Mouse (Mus musculus) hindbrain, embryonic 11.5 days (tissue): ENCODE measurements around the gene Kif14. TPM values are rescaled to one million over a fixed set of nuclear protein-coding genes. Genes with fewer than 3 reads are reported as not detected.

ENCODE experiments used
- ATAC-seq: fragments of 200-750 bp; cut with Nextera tagmentation; 2 replicates; pipeline ENCODE4 v1.8.0; 2017; ENCODE audit warnings: mild to moderate bottlenecking, moderate TSS enrichment, moderate library complexity; ENCODE audit not compliant: low FRiP score
- DNase-seq: peaks from one replicate; pipeline ENCODE4 v3.0.0-alpha.2; 2015; ENCODE audit warnings: low spot score
- H3K27ac ChIP-seq: fragments of 300-500 bp; sonication (generic); 2 replicates; pipeline ENCODE4 v1.5.1; 2014; ENCODE audit warnings: mild to moderate bottlenecking, low read depth, low read length
- H3K27me3 ChIP-seq: fragments of 300-500 bp; sonication (generic); 2 replicates; pipeline ENCODE4 v1.6.1; 2014; ENCODE audit warnings: mild to moderate bottlenecking, low read length, moderate library complexity, mixed read lengths; ENCODE audit not compliant: control insufficient read depth, insufficient read depth
- H3K36me3 ChIP-seq: fragments of 300-500 bp; sonication (generic); 2 replicates; pipeline ENCODE4 v1.6.1; 2014; ENCODE audit warnings: mild to moderate bottlenecking, low read length, moderate library complexity, mixed read lengths; ENCODE audit not compliant: control insufficient read depth, insufficient read depth
- H3K4me1 ChIP-seq: fragments of 300-500 bp; sonication (generic); replicated peaks from 2 replicates; pipeline ENCODE4 v1.6.1; 2014; ENCODE audit warnings: low read length, mixed read lengths; ENCODE audit not compliant: control insufficient read depth, insufficient read depth
- H3K4me2 ChIP-seq: fragments of 300-500 bp; sonication (generic); replicated peaks from 2 replicates; pipeline ENCODE4 v1.6.1; 2014; ENCODE audit warnings: mild to moderate bottlenecking, low read depth, low read length
- H3K4me3 ChIP-seq: fragments of 300-500 bp; sonication (generic); 2 replicates; pipeline ENCODE4 v1.5.1; 2014; ENCODE audit warnings: low read depth, low read length
- H3K9ac ChIP-seq: fragments of 300-500 bp; sonication (generic); 2 replicates; pipeline ENCODE4 v1.6.1; 2014; ENCODE audit warnings: low read depth, low read length
- H3K9me3 ChIP-seq: fragments of 300-500 bp; sonication (generic); 2 replicates; pipeline ENCODE4 v1.6.1; 2016; ENCODE audit warnings: low read length; ENCODE audit not compliant: control insufficient read depth
- WGBS: fragments of 180-500 bp; shearing (Covaris S2); extraction: QIAGEN DNeasy Blood & Tissue Kit; methylation state at CpG from one replicate; pipeline ENCODE4 v1.1.7; 2014; 5-methylcytosine and 5-hydroxymethylcytosine counted together
- polyA plus RNA-seq: library from polyadenylated mRNA; unstranded; fragments of >200 nt; fragmentation: Nextera tagmentation; extraction: Ambion mirVana; gene quantifications from 2 replicates; pipeline ENCODE4 v1.2.1, GENCODE M21; 2014

The Kif14 gene
- polyA plus RNA-seq, 1 experiment from 2014 or later: 11.7 TPM

GRCm38 (mm10) chr1:136567641-136568040, 101.5 kb downstream of the Kif14 start:
- Histone ChIP-seq H3K9me3 (no peaks in the 10 kb centered on the region), H3K36me3 (no peaks in the 10 kb centered on the region), H3K27me3 (no peaks in the 10 kb centered on the region), H3K27ac (no peak overlapping the region), H3K4me2 (no peak overlapping the region), H3K9ac (no peak overlapping the region), H3K4me3 (no peak overlapping the region), H3K4me1 (no peaks in the 10 kb centered on the region)
- 92% methylated on average over 4 of the region's 4 CpGs for WGBS
- no peak for ATAC-seq
- no peak for DNase-seq

GRCm38 (mm10) chr1:136568738-136569194, 102.6 kb downstream of the Kif14 start:
- Histone ChIP-seq H3K9ac (no peak overlapping the region), H3K4me3 (no peak overlapping the region), H3K4me1 (no peaks in the 10 kb centered on the region), H3K9me3 (no peaks in the 10 kb centered on the region), H3K27me3 (no peaks in the 10 kb centered on the region), H3K27ac (no peak overlapping the region), H3K4me2 (no peak overlapping the region), H3K36me3 (no peaks in the 10 kb centered on the region)
- no peak for DNase-seq
- WGBS: 93% methylated on average over 11 of the region's 11 CpGs
- ATAC-seq: no peak

- Histone ChIP-seq H3K9me3 (no peaks in the 10 kb centered on the region), H3K4me1 (no peaks in the 10 kb centered on the region), H3K27me3 (no peaks in the 10 kb centered on the region), H3K4me2 (no peak overlapping the region), H3K4me3 (no peak overlapping the region), H3K9ac (no peak overlapping the region), H3K36me3 (no peaks in the 10 kb centered on the region), H3K27ac (no peak overlapping the region)
- DNase-seq (no peak), ATAC-seq (no peak)
- WGBS: 78% methylated on average over 8 of the region's 8 CpGs
Measured at GRCm38 (mm10) chr1:136569206-136569605, 103.1 kb downstream of the Kif14 start.

- no peak for DNase-seq
- no peak for ATAC-seq
- Histone ChIP-seq H3K4me1 (no peaks in the 10 kb centered on the region), H3K36me3 (no peaks in the 10 kb centered on the region), H3K4me3 (peak overlapping the region; percentile 4; the same call in 1 of the 2 replicates), H3K27ac (no peak overlapping the region), H3K9ac (peak overlapping the region; percentile 38; the same call in 1 of the 2 replicates), H3K27me3 (no peaks in the 10 kb centered on the region), H3K9me3 (no peaks in the 10 kb centered on the region), H3K4me2 (peak overlapping the region; percentile 39)
- WGBS: 22% methylated on average over 20 of the region's 20 CpGs
Measured at GRCm38 (mm10) chr1:136569626-136570297, 103.6 kb downstream of the Kif14 start.

- H3K4me3 ChIP-seq: peak overlapping the region; percentile 4; the same call in 1 of the 2 replicates
- no peaks in the 10 kb centered on the region for H3K9me3 ChIP-seq
- H3K36me3 ChIP-seq: no peaks in the 10 kb centered on the region
- 9% methylated on average over 13 of the region's 13 CpGs for WGBS
- H3K4me1 ChIP-seq: no peaks in the 10 kb centered on the region
- peak overlapping the region; percentile 38; the same call in 1 of the 2 replicates for H3K9ac ChIP-seq
- no peaks in the 10 kb centered on the region for H3K27me3 ChIP-seq
- ATAC-seq (no peak), DNase-seq (peak; percentile 55)
- no peak overlapping the region for H3K27ac ChIP-seq
- H3K4me2 ChIP-seq: peak overlapping the region; percentile 39
Measured at GRCm38 (mm10) chr1:136570298-136570653, 104.1 kb downstream of the Kif14 start.

- DNase-seq: no peak
- Histone ChIP-seq H3K4me2 (no peak overlapping the region), H3K36me3 (no peaks in the 10 kb centered on the region), H3K9ac (no peak overlapping the region), H3K4me1 (no peaks in the 10 kb centered on the region), H3K27ac (no peak overlapping the region), H3K9me3 (no peaks in the 10 kb centered on the region), H3K4me3 (no peak overlapping the region), H3K27me3 (no peaks in the 10 kb centered on the region)
- no peak for ATAC-seq
- whole genome bisulfite sequencing: 81% methylated on average over 9 of the region's 9 CpGs
Measured at GRCm38 (mm10) chr1:136570976-136571375, 104.8 kb downstream of the Kif14 start.

GRCm38 (mm10) chr1:136571530-136571929, 105.4 kb downstream of the Kif14 start:
- Histone ChIP-seq H3K4me1 (no peaks in the 10 kb centered on the region), H3K4me3 (no peak overlapping the region), H3K27me3 (no peaks in the 10 kb centered on the region), H3K27ac (no peak overlapping the region), H3K4me2 (no peak overlapping the region), H3K9me3 (no peaks in the 10 kb centered on the region), H3K36me3 (no peaks in the 10 kb centered on the region), H3K9ac (no peak overlapping the region)
- DNase-seq: no peak
- no peak for ATAC-seq
- 86% methylated on average over 10 of the region's 10 CpGs for WGBS

GRCm38 (mm10) chr1:136577890-136578663, 111.9 kb downstream of the Kif14 start:
- no peak overlapping the region for H3K4me2 ChIP-seq
- H3K36me3 ChIP-seq: no peaks in the 10 kb centered on the region
- ATAC-seq: peak; percentile 68
- no peaks in the 10 kb centered on the region for H3K27me3 ChIP-seq
- no peak overlapping the region for H3K4me3 ChIP-seq
- DNase-seq: no peak
- no peak overlapping the region for H3K9ac ChIP-seq
- H3K27ac ChIP-seq: no peak overlapping the region
- no peaks in the 10 kb centered on the region for H3K4me1 ChIP-seq
- no peaks in the 10 kb centered on the region for H3K9me3 ChIP-seq
- WGBS: 29% methylated on average over 16 of the region's 16 CpGs

- 83% methylated on average over 14 of the region's 14 CpGs for WGBS
- H3K4me2 ChIP-seq: no peak overlapping the region
- ATAC-seq (no peak), DNase-seq (no peak)
- H3K36me3 ChIP-seq: no peaks in the 10 kb centered on the region
- H3K9me3 ChIP-seq: no peaks in the 10 kb centered on the region
- no peaks in the 10 kb centered on the region for H3K27me3 ChIP-seq
- H3K9ac ChIP-seq: no peak overlapping the region
- no peak overlapping the region for H3K27ac ChIP-seq
- H3K4me3 ChIP-seq: no peak overlapping the region
- no peaks in the 10 kb centered on the region for H3K4me1 ChIP-seq
Measured at GRCm38 (mm10) chr1:136579360-136579759, 113.2 kb downstream of the Kif14 start.
